Mouse (Mus musculus) adrenal gland, postnatal 10 days (tissue): ENCODE measurements at regions not wholly inside any gene's neighbourhood (a gene's known extent, or its start where the extent isn't known, plus 50 kb on each side); places are given as distances from the start of the nearest gene placed in this dataset.

Source experiments
- DNase-seq: peaks from one replicate; pipeline ENCODE4 v3.0.0; 2021; ENCODE audit warnings: mixed read lengths

- no peak for DNase-seq
These were observed 339.1 kb upstream of the Dph6 start for GRCm38 (mm10) chr2:114993882-114994281.

GRCm38 (mm10) chr2:114994691-114995347, 340.1 kb upstream of the Dph6 start:
- no peak for DNase-seq

- DNase-seq: no peak
These were observed 359.2 kb upstream of the Dph6 start for GRCm38 (mm10) chr2:115013916-115014315.

GRCm38 (mm10) chr2:115026777-115027176, 372.0 kb upstream of the Dph6 start:
- no peak for DNase-seq

- no peak for DNase-seq
These were observed 376.4 kb upstream of the Dph6 start for GRCm38 (mm10) chr2:115031134-115031533.

GRCm38 (mm10) chr2:115036205-115036604, 381.4 kb upstream of the Dph6 start:
- peak; percentile 45 for DNase-seq

- DNase-seq: no peak
These were observed 387.6 kb upstream of the Dph6 start for GRCm38 (mm10) chr2:115042299-115042785.

- peak; percentile 7 for DNase-seq
These were observed 401.7 kb upstream of the Dph6 start for GRCm38 (mm10) chr2:115056327-115057070.

GRCm38 (mm10) chr2:115057200-115057599, 402.4 kb upstream of the Dph6 start:
- no peak for DNase-seq

GRCm38 (mm10) chr2:115067489-115068163, 412.9 kb upstream of the Dph6 start:
- no peak for DNase-seq

- DNase-seq: no peak
These were observed 414.9 kb upstream of the Dph6 start for GRCm38 (mm10) chr2:115069704-115070103.

- no peak for DNase-seq
These were observed 415.4 kb upstream of the Dph6 start for GRCm38 (mm10) chr2:115070123-115070522.

GRCm38 (mm10) chr2:115070666-115071065, 415.9 kb upstream of the Dph6 start:
- DNase-seq: no peak

- peak; percentile 45 for DNase-seq
These were observed 427.0 kb upstream of the Dph6 start for GRCm38 (mm10) chr2:115081563-115082291.

- no peak for DNase-seq
These were observed 427.6 kb upstream of the Dph6 start for GRCm38 (mm10) chr2:115082292-115082809.

- no peak for DNase-seq
These were observed 433.8 kb upstream of the Dph6 start for GRCm38 (mm10) chr2:115088421-115089120.

GRCm38 (mm10) chr2:115090430-115091175, 435.8 kb upstream of the Dph6 start:
- DNase-seq: no peak

- DNase-seq: no peak
These were observed 440.6 kb upstream of the Dph6 start for GRCm38 (mm10) chr2:115095351-115095750.

GRCm38 (mm10) chr2:115101501-115101900, 446.7 kb upstream of the Dph6 start:
- no peak for DNase-seq

- peak; percentile 9 for DNase-seq
These were observed 461.9 kb upstream of the BC052040 start for GRCm38 (mm10) chr2:115119429-115120205.
